Mouse (Mus musculus) midbrain, postnatal 0 days (tissue): ENCODE data around the gene Hs6st1. TPM values are rescaled to one million over a fixed set of nuclear protein-coding genes. Genes with fewer than 3 reads are reported as not detected.

Experiments used
- ATAC-seq: fragments of 200-750 bp; cut with Nextera tagmentation; 2 replicates; pipeline ENCODE4 v1.8.0; 2017; ENCODE audit warnings: moderate number of reproducible peaks, mild to moderate bottlenecking, moderate TSS enrichment, moderate library complexity; ENCODE audit not compliant: low FRiP score
- DNase-seq: peaks from one replicate; pipeline ENCODE4 v3.0.0-alpha.2; 2015; ENCODE audit warnings: low spot score
- H3K27ac ChIP-seq: fragments of 300-500 bp; sonication (generic); 2 replicates; pipeline ENCODE4 v1.5.1; 2014; ENCODE audit warnings: low read depth, mild to moderate bottlenecking, low read length, mixed read lengths
- H3K27me3 ChIP-seq: fragments of 300-500 bp; sonication (generic); 2 replicates; pipeline ENCODE4 v1.6.1; 2014; ENCODE audit warnings: low read length, control low read depth, mixed read lengths; ENCODE audit not compliant: insufficient read depth
- H3K36me3 ChIP-seq: fragments of 300-500 bp; sonication (generic); 2 replicates; pipeline ENCODE4 v1.6.1; 2014; ENCODE audit warnings: low read length, control low read depth, mixed read lengths; ENCODE audit not compliant: insufficient read depth
- H3K4me1 ChIP-seq: fragments of 300-500 bp; sonication (generic); 2 replicates; pipeline ENCODE4 v1.6.1; 2014; ENCODE audit warnings: mild to moderate bottlenecking, control low read depth, antibody characterized with exemption, low read length, mixed read lengths; ENCODE audit not compliant: insufficient read depth
- H3K4me2 ChIP-seq: fragments of 300-500 bp; sonication (generic); 2 replicates; pipeline ENCODE4 v1.6.1; 2014; ENCODE audit warnings: low read depth, mild to moderate bottlenecking, low read length, mixed read lengths; ENCODE audit not compliant: poor library complexity, severe bottlenecking
- H3K4me3 ChIP-seq: fragments of 300-500 bp; sonication (generic); 2 replicates; pipeline ENCODE4 v1.5.1; 2014; ENCODE audit warnings: low read depth, mild to moderate bottlenecking, low read length, moderate library complexity
- H3K9ac ChIP-seq: fragments of 300-500 bp; sonication (generic); replicated peaks from 2 replicates; pipeline ENCODE4 v1.6.1; 2014; ENCODE audit warnings: mild to moderate bottlenecking, low read length, moderate library complexity, mixed read lengths; ENCODE audit not compliant: poor library complexity, severe bottlenecking
- H3K9me3 ChIP-seq: fragments of 300-500 bp; sonication (generic); 2 replicates; pipeline ENCODE4 v1.6.1; 2016; ENCODE audit warnings: low read length, control low read depth
- CTCF ChIP-seq: IDR thresholded peaks from 2 replicates; pipeline ENCODE4 v1.5.1; 2016; ENCODE audit warnings: antibody characterized with exemption, mild to moderate bottlenecking
- WGBS: fragments of 180-500 bp; shearing (Covaris S2); extraction: QIAGEN DNeasy Blood & Tissue Kit; methylation state at CpG from one replicate; pipeline ENCODE4 v1.1.7; 2014; 5-methylcytosine and 5-hydroxymethylcytosine counted together
- polyA plus RNA-seq: library from polyadenylated mRNA; unstranded; fragments of >200 nt; fragmentation: Nextera tagmentation; extraction: Ambion mirVana; gene quantifications from 2 replicates; pipeline ENCODE4 v1.2.1, GENCODE M21; 2015
- total RNA-seq: library from RNA; depleted of rRNA; stranded (reverse); fragments of >200 nt; gene quantifications from 2 replicates; pipeline ENCODE4 v1.2.3, GENCODE M21; 2014

Hs6st1 gene
- total and polyA plus RNA-seq, 2 experiments from 2014 or later, result 17.4 to 104 TPM

GRCm38 (mm10) chr1:36066216-36066980, 1.8 kb upstream of the Hs6st1 start:
- H3K27me3 ChIP-seq, result no peaks in the 10 kb centered on the region; the same call in 1 of the 2 replicates
- DNase-seq (no peak), ATAC-seq (no peak)
- no peaks in the 10 kb centered on the region for H3K9me3 ChIP-seq
- H3K4me2 ChIP-seq, result no peak overlapping the region
- no peak for TF ChIP-seq CTCF
- 90% methylated on average over 6 of the region's 6 CpGs for WGBS
- no peak overlapping the region for H3K9ac ChIP-seq
- H3K27ac ChIP-seq, result no peak overlapping the region
- H3K4me3 ChIP-seq, result no peak overlapping the region
- H3K36me3 ChIP-seq, result no peaks in the 10 kb centered on the region
- peaks cover 14% of the 10 kb centered on the region for H3K4me1 ChIP-seq

GRCm38 (mm10) chr1:36067201-36067600, 999 bp upstream of the Hs6st1 start:
- Histone ChIP-seq H3K36me3 (no peaks in the 10 kb centered on the region), H3K9me3 (no peaks in the 10 kb centered on the region), H3K4me2 (no peak overlapping the region), H3K4me3 (no peak overlapping the region), H3K27me3 (no peaks in the 10 kb centered on the region; the same call in 1 of the 2 replicates), H3K27ac (no peak overlapping the region), H3K4me1 (peaks cover 22% of the 10 kb centered on the region), H3K9ac (no peak overlapping the region)
- DNase-seq, result no peak
- TF ChIP-seq CTCF, result no peak
- ATAC-seq, result no peak
- 78% methylated on average over 4 of the region's 4 CpGs for WGBS

GRCm38 (mm10) chr1:36067611-36068010, 589 bp upstream of the Hs6st1 start:
- H3K27ac ChIP-seq, result 0 out of 2 replicates have a peak overlapping the region, but pooled peaks have one; percentile 76
- no peak for ATAC-seq

GRCm38 (mm10) chr1:36068531-36069120, 426 bp downstream of the Hs6st1 start:
- no peaks in the 10 kb centered on the region for H3K9me3 ChIP-seq
- TF ChIP-seq CTCF, result peak; percentile 18; the same call in 1 of the 2 replicates
- under 1% methylated on average over 42 of the region's 76 CpGs for WGBS
- no peaks in the 10 kb centered on the region for H3K36me3 ChIP-seq
- peak overlapping the region; percentile 86 for H3K4me3 ChIP-seq
- peak overlapping the region; percentile 76 for H3K27ac ChIP-seq
- DNase-seq (peak; percentile 72), ATAC-seq (peak; percentile 55)
- peak overlapping the region; percentile 79 for H3K9ac ChIP-seq
- H3K4me2 ChIP-seq, result peak overlapping the region; percentile 95
- H3K4me1 ChIP-seq, result peaks cover 22% of the 10 kb centered on the region
- H3K27me3 ChIP-seq, result no peaks in the 10 kb centered on the region

More at GRCm38 (mm10) chr1:36067611-36068010, 589 bp upstream of the Hs6st1 start:
- no peaks in the 10 kb centered on the region for H3K36me3 ChIP-seq
- H3K9ac ChIP-seq, result peak overlapping the region; percentile 79
- no peak for TF ChIP-seq CTCF
- H3K9me3 ChIP-seq, result no peaks in the 10 kb centered on the region
- 18% methylated on average over 12 of the region's 12 CpGs for WGBS
- no peak for DNase-seq
- H3K4me2 ChIP-seq, result peak overlapping the region; percentile 95
- H3K27me3 ChIP-seq, result no peaks in the 10 kb centered on the region
- H3K4me1 ChIP-seq, result peaks cover 22% of the 10 kb centered on the region
- peak overlapping the region; percentile 86 for H3K4me3 ChIP-seq

- no peaks in the 10 kb centered on the region for H3K36me3 ChIP-seq
- no peaks in the 10 kb centered on the region for H3K9me3 ChIP-seq
- no peaks in the 10 kb centered on the region for H3K27me3 ChIP-seq
- ATAC-seq (no peak; the same call in 1 of the 2 replicates), DNase-seq (no peak)
- peak overlapping the region; percentile 95 for H3K4me2 ChIP-seq
- no peak for TF ChIP-seq CTCF
- H3K9ac ChIP-seq, result peak overlapping the region; percentile 79
- peaks cover 22% of the 10 kb centered on the region for H3K4me1 ChIP-seq
- under 1% methylated on average over 13 of the region's 13 CpGs for WGBS
- H3K27ac ChIP-seq, result peak overlapping the region; percentile 76; the same call in 1 of the 2 replicates
- peak overlapping the region; percentile 86 for H3K4me3 ChIP-seq
Measured at GRCm38 (mm10) chr1:36069291-36069771, 1.1 kb downstream of the Hs6st1 start.

- ATAC-seq (no peak), DNase-seq (no peak)
- Histone ChIP-seq H3K27me3 (no peaks in the 10 kb centered on the region), H3K27ac (no peak overlapping the region), H3K4me3 (peak overlapping the region; percentile 86), H3K4me2 (peak overlapping the region; percentile 95), H3K9ac (peak overlapping the region; percentile 79), H3K4me1 (peaks cover 19% of the 10 kb centered on the region), H3K36me3 (peaks cover under 1% of the 10 kb centered on the region; the same call in 1 of the 2 replicates), H3K9me3 (no peaks in the 10 kb centered on the region)
- TF ChIP-seq CTCF, result no peak
- 21% methylated on average over 6 of the region's 6 CpGs for WGBS
Measured at GRCm38 (mm10) chr1:36070190-36070589, 2.0 kb downstream of the Hs6st1 start.
